Mouse (Mus musculus) G1E (cell line): ENCODE results near the gene Wapl.

Experiments
- CTCF ChIP-seq: IDR thresholded peaks from 2 replicates; pipeline ENCODE4 v1.5.1; 2012; ENCODE audit warnings: low read depth, low read length, inconsistent platforms, mixed read lengths
- GATA2 ChIP-seq: IDR thresholded peaks from 2 replicates; pipeline ENCODE4 v1.6.1; 2012; ENCODE audit warnings: low read depth, low read length, inconsistent platforms, borderline replicate concordance
- POLR2AphosphoS5 ChIP-seq: IDR thresholded peaks from 2 replicates; pipeline ENCODE4 v1.6.1; 2012; ENCODE audit warnings: low read depth, low read length, inconsistent platforms; ENCODE audit not compliant: insufficient replicate concordance
- TAL1 ChIP-seq: conservative IDR thresholded peaks from 2 replicates; pipeline ENCODE4 v1.6.1; 2012; ENCODE audit warnings: low read depth, low read length, inconsistent platforms, mixed read lengths

GRCm38 (mm10) chr14:34657131-34657530, 16.6 kb upstream of the Wapl start:
- no peak for TF ChIP-seq CTCF
- TF ChIP-seq POLR2AphosphoS5 = no peak
- no peak for TF ChIP-seq GATA2
- TF ChIP-seq TAL1 = no peak
